Mouse (Mus musculus) CH12F3 (cell line): ENCODE data around the gene Gm20824.
"Not testable (repeated sequence)": the region's sequence is repeated elsewhere in the genome, so short reads cannot be mapped to it uniquely, and the experiment has no call there.

Experiments
- in situ Hi-C: fragments of 300-500 bp; cut with MboI; formaldehyde crosslinking; loops from 2 replicates; pipeline ENCODE4 v1.14.3; 2020; ENCODE audit warnings: low sequenced_read_pairs

The Gm20824 gene

GRCm38 (mm10) chrY:8257607-8258006 lies at the start of gene Gm20824:
Gm20824 (plus strand) TSS chrY:8257907.
- in situ Hi-C loops, result not testable (repeated sequence)
